Mouse (Mus musculus) hindbrain, embryonic 10.5 days (tissue): Measurements from ENCODE around the gene Tmem139. TPM values are rescaled to one million over a fixed set of nuclear protein-coding genes. Genes with fewer than 3 reads are reported as not detected.
A peak's percentile ranks its signal among the peaks of the same experiment; 100 is the strongest.

Source experiments
- DNase-seq: peaks from one replicate; pipeline ENCODE4 v3.0.0-alpha.2; 2017; ENCODE audit warnings: low spot score
- H3K27ac ChIP-seq: fragments of 300-500 bp; sonication (generic); 2 replicates; pipeline ENCODE4 v1.5.1; 2016; ENCODE audit warnings: mild to moderate bottlenecking, moderate library complexity
- H3K27me3 ChIP-seq: fragments of 300-500 bp; sonication (generic); 2 replicates; pipeline ENCODE4 v1.6.1; 2016; ENCODE audit warnings: mild to moderate bottlenecking; ENCODE audit not compliant: poor library complexity, insufficient read depth, severe bottlenecking
- H3K36me3 ChIP-seq: fragments of 300-500 bp; sonication (generic); 2 replicates; pipeline ENCODE4 v1.6.1; 2016; ENCODE audit warnings: mild to moderate bottlenecking, moderate library complexity
- H3K4me1 ChIP-seq: fragments of 300-500 bp; sonication (generic); replicated peaks from 2 replicates; pipeline ENCODE4 v1.6.1; 2016; ENCODE audit warnings: mild to moderate bottlenecking
- H3K4me3 ChIP-seq: fragments of 300-500 bp; sonication (generic); 2 replicates; pipeline ENCODE4 v1.5.1; 2016; ENCODE audit warnings: mild to moderate bottlenecking, moderate library complexity
- H3K9me3 ChIP-seq: fragments of 300-500 bp; sonication (generic); 2 replicates; pipeline ENCODE4 v1.6.1; 2016; ENCODE audit warnings: mild to moderate bottlenecking, moderate library complexity
- WGBS: fragments of 180-500 bp; shearing (Covaris S2); methylation state at CpG from one replicate; pipeline ENCODE4 v1.1.7; 2016; 5-methylcytosine and 5-hydroxymethylcytosine counted together
- polyA plus RNA-seq: library from polyadenylated mRNA; unstranded; fragments of >200 nt; fragmentation: Nextera tagmentation; extraction: Ambion mirVana; gene quantifications from 2 replicates; pipeline ENCODE4 v1.2.1, GENCODE M21; 2016

Tmem139 gene
- polyA plus RNA-seq = 0.48 and 0.75 TPM in 2 replicates

- Histone ChIP-seq H3K4me3 (peak within 1 kb of the TSS; percentile 20; the same call in 1 of the 2 replicates), H3K27me3 (0 out of 2 replicates have a peak, but pooled peaks cover 6% of the 10 kb centered on the region), H3K27ac (no peak within 1 kb of the TSS), H3K9me3 (no peaks in the 10 kb centered on the region), H3K4me1 (peaks cover 6% of the 10 kb centered on the region), H3K36me3 (no peaks in the 10 kb centered on the region)
- 20% methylated on average over 20 of the region's 20 CpGs for WGBS
- no peak for DNase-seq
Observed at GRCm38 (mm10) chr6:42261524-42262170, at the start of gene Tmem139. Gene Tmem139, plus strand, starts transcription at chr6:42261970.

GRCm38 (mm10) chr6:42215028-42215427 lies 46.7 kb upstream of the Tmem139 start, which contains the start of gene Tas2r144:
Gene Tas2r144, plus strand, starts transcription at chr6:42215328.
- Histone ChIP-seq H3K4me3 (no peak within 1 kb of the TSS), H3K27me3 (no peaks in the 10 kb centered on the region), H3K4me1 (no peaks in the 10 kb centered on the region), H3K9me3 (no peaks in the 10 kb centered on the region), H3K27ac (no peak within 1 kb of the TSS), H3K36me3 (no peaks in the 10 kb centered on the region)
- whole genome bisulfite sequencing = 85% methylated on average over 2 of the region's 2 CpGs
- DNase-seq = no peak

GRCm38 (mm10) chr6:42222286-42222685 lies 39.5 kb upstream of the Tmem139 start:
- Histone ChIP-seq H3K4me3 (no peak overlapping the region), H3K27me3 (no peaks in the 10 kb centered on the region), H3K4me1 (no peaks in the 10 kb centered on the region), H3K9me3 (no peaks in the 10 kb centered on the region), H3K36me3 (no peaks in the 10 kb centered on the region), H3K27ac (no peak overlapping the region)
- 54% methylated on average over 3 of the region's 3 CpGs for WGBS
- DNase-seq = no peak

GRCm38 (mm10) chr6:42225046-42225445 lies 36.7 kb upstream of the Tmem139 start:
- 77% methylated on average over 4 of the region's 4 CpGs for WGBS

GRCm38 (mm10) chr6:42227240-42228101 lies 34.3 kb upstream of the Tmem139 start:
- H3K4me3 ChIP-seq = no peak overlapping the region
- no peak overlapping the region for H3K27ac ChIP-seq
- DNase-seq = peak; percentile 63
- no peaks in the 10 kb centered on the region for H3K4me1 ChIP-seq
- 35% methylated on average over 17 of the region's 17 CpGs for WGBS
- H3K9me3 ChIP-seq = no peaks in the 10 kb centered on the region
- no peaks in the 10 kb centered on the region for H3K36me3 ChIP-seq
- no peaks in the 10 kb centered on the region for H3K27me3 ChIP-seq

More at GRCm38 (mm10) chr6:42225046-42225445, 36.7 kb upstream of the Tmem139 start:
- Histone ChIP-seq H3K36me3 (no peaks in the 10 kb centered on the region), H3K27me3 (no peaks in the 10 kb centered on the region), H3K9me3 (no peaks in the 10 kb centered on the region), H3K27ac (no peak overlapping the region), H3K4me1 (no peaks in the 10 kb centered on the region), H3K4me3 (no peak overlapping the region)
- no peak for DNase-seq

- Histone ChIP-seq H3K27me3 (no peaks in the 10 kb centered on the region), H3K4me1 (no peaks in the 10 kb centered on the region), H3K36me3 (no peaks in the 10 kb centered on the region), H3K4me3 (no peak overlapping the region), H3K27ac (no peak overlapping the region), H3K9me3 (no peaks in the 10 kb centered on the region)
- 73% methylated on average over 4 of the region's 4 CpGs for WGBS
- DNase-seq = no peak
Observed at GRCm38 (mm10) chr6:42229610-42230009, 32.2 kb upstream of the Tmem139 start.

GRCm38 (mm10) chr6:42231191-42231590 lies 30.6 kb upstream of the Tmem139 start:
- WGBS = 91% methylated on average over 3 of the region's 3 CpGs
- Histone ChIP-seq H3K4me3 (no peak overlapping the region), H3K27ac (no peak overlapping the region), H3K9me3 (no peaks in the 10 kb centered on the region), H3K27me3 (no peaks in the 10 kb centered on the region), H3K4me1 (no peaks in the 10 kb centered on the region), H3K36me3 (no peaks in the 10 kb centered on the region)
- no peak for DNase-seq

- no peak overlapping the region for H3K4me3 ChIP-seq
- WGBS = 76% methylated on average over 6 of the region's 6 CpGs
- H3K36me3 ChIP-seq = no peaks in the 10 kb centered on the region
- no peak overlapping the region for H3K27ac ChIP-seq
- DNase-seq = no peak
- no peaks in the 10 kb centered on the region for H3K4me1 ChIP-seq
- H3K27me3 ChIP-seq = no peaks in the 10 kb centered on the region
- H3K9me3 ChIP-seq = no peaks in the 10 kb centered on the region
Observed at GRCm38 (mm10) chr6:42237276-42237805, 24.4 kb upstream of the Tmem139 start.

- Histone ChIP-seq H3K27ac (no peak overlapping the region), H3K36me3 (no peaks in the 10 kb centered on the region), H3K27me3 (peaks cover 4% of the 10 kb centered on the region), H3K4me3 (no peak overlapping the region), H3K4me1 (peaks cover 8% of the 10 kb centered on the region), H3K9me3 (no peaks in the 10 kb centered on the region)
- no peak for DNase-seq
- 75% methylated on average over 6 of the region's 6 CpGs for WGBS
Observed at GRCm38 (mm10) chr6:42241311-42242045, 20.3 kb upstream of the Tmem139 start.

GRCm38 (mm10) chr6:42245711-42246353 lies 15.9 kb upstream of the Tmem139 start, which contains the start of gene Gstk1:
Gene Gstk1, plus strand, starts transcription at chr6:42245935.
- WGBS = 3% methylated on average over 28 of the region's 28 CpGs
- H3K36me3 ChIP-seq = no peaks in the 10 kb centered on the region

GRCm38 (mm10) chr6:42247173-42247572 lies 14.6 kb upstream of the Tmem139 start:
- Histone ChIP-seq H3K9me3 (no peaks in the 10 kb centered on the region), H3K27me3 (peaks cover 15% of the 10 kb centered on the region), H3K36me3 (no peaks in the 10 kb centered on the region), H3K4me1 (peaks cover 17% of the 10 kb centered on the region), H3K4me3 (peak overlapping the region; percentile 31), H3K27ac (no peak overlapping the region)
- 5% methylated on average over 8 of the region's 8 CpGs for WGBS
- no peak for DNase-seq

More at GRCm38 (mm10) chr6:42245711-42246353, 15.9 kb upstream of the Tmem139 start, which contains the start of gene Gstk1:
- Histone ChIP-seq H3K4me3 (peak within 1 kb of the TSS; percentile 62), H3K27ac (peak within 1 kb of the TSS; percentile 64; the same call in 1 of the 2 replicates), H3K27me3 (peaks cover 15% of the 10 kb centered on the region), H3K9me3 (no peaks in the 10 kb centered on the region), H3K4me1 (peaks cover 17% of the 10 kb centered on the region)
- DNase-seq = peak; percentile 85

GRCm38 (mm10) chr6:42247981-42248380 lies 13.8 kb upstream of the Tmem139 start:
- 92% methylated on average over 1 of the region's 1 CpGs for WGBS
- no peaks in the 10 kb centered on the region for H3K9me3 ChIP-seq

More at GRCm38 (mm10) chr6:42247981-42248380, 13.8 kb upstream of the Tmem139 start:
- no peaks in the 10 kb centered on the region for H3K36me3 ChIP-seq
- H3K4me3 ChIP-seq = no peak overlapping the region
- DNase-seq = no peak
- no peak overlapping the region for H3K27ac ChIP-seq
- peaks cover 15% of the 10 kb centered on the region for H3K27me3 ChIP-seq
- H3K4me1 ChIP-seq = peaks cover 17% of the 10 kb centered on the region
